Mouse (Mus musculus): ENCODE data around the gene Tmem190. TPM values are rescaled to one million over a fixed set of nuclear protein-coding genes. Genes with fewer than 3 reads are reported as not detected.

Gene Tmem190
- polyA plus RNA-seq, 1 experiment from 2014 or later, result not detected

DNA sequence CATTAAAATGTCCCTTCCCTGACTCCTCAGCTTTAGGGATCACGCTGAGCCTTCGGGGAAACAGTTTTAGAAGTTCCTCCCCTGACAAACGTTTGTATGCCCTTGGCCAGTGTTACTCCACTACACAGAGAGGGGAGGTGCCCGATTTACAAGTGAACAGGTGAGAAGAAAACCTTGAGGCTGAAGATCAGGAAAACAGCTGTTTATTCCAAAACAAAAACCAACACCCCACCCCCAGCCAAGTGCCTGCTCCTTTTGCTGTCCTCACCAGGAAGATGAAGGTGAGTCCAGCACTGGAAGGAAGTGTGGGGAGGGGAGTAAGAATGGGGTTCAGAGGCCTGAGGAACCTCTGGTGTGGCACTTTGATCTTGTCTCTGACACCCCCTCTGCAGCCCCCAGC, 42.6 kb downstream of the Tmem190 start:
- no peak for ATAC-seq (ENCODE audit: insufficient number of reproducible peaks, insufficient read depth, low FRiP score, low TSS enrichment, low read depth)
- Histone ChIP-seq H3K27me3 (peaks cover 9% of the 10 kb centered on the region), H3K9ac (no peak overlapping the region), H3K36me3 (no peaks in the 10 kb centered on the region), H3K27ac (no peak overlapping the region), H3K4me2 (no peak overlapping the region), H3K4me3 (no peak overlapping the region), H3K9me3 (no peaks in the 10 kb centered on the region), H3K4me1 (peaks cover 10% of the 10 kb centered on the region; the same call in 1 of the 2 replicates)
- WGBS, result 48% methylated on average over 4 of the region's 4 CpGs

DNA sequence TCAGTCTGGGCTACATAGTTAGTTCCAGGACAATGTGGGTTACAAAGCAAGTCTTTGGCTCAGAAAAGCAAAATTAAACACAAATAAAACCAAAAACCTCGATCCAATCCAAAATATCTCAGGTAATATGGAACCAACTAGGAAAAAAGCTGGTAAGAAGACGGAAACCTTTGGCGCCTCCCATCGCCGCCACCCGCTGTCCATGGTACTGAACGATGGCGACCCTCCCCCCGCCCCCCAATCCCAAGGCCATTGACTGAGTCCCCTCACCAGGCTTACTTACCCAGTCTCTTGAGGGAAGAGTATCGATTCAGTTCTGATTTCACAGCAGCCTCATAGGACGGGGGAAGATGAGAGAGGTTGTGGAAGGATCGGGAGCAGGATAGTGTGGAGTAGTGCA, 47.7 kb downstream of the Tmem190 start:
- H3K4me1 ChIP-seq, result no peaks in the 10 kb centered on the region
- peaks cover 49% of the 10 kb centered on the region for H3K27me3 ChIP-seq
- WGBS, result 3% methylated on average over 12 of the region's 12 CpGs
- H3K36me3 ChIP-seq, result no peaks in the 10 kb centered on the region
- H3K9ac ChIP-seq, result no peak overlapping the region
- no peaks in the 10 kb centered on the region for H3K9me3 ChIP-seq
- H3K27ac ChIP-seq, result no peak overlapping the region
- H3K4me2 ChIP-seq, result no peak overlapping the region
- no peak for ATAC-seq (ENCODE audit: insufficient number of reproducible peaks, insufficient read depth, low FRiP score, low TSS enrichment, low read depth)
- H3K4me3 ChIP-seq, result no peak overlapping the region

Other genes with a start within 250 kb of the Tmem190 start
- 8.3 and 9.1 TPM in 2 replicates for gene Syt5, start 235.4 kb upstream of the Tmem190 start, polyA plus RNA-seq (2015; fragmentation: Nextera tagmentation; extraction: Ambion mirVana)
- gene Ptprh, start 178.9 kb upstream of the Tmem190 start, polyA plus RNA-seq (2015; fragmentation: Nextera tagmentation; extraction: Ambion mirVana), result 0.14 TPM in 1 of 2 replicates, not detected in the other
- gene Tmem86b, start 151.5 kb upstream of the Tmem190 start, polyA plus RNA-seq (2015; fragmentation: Nextera tagmentation; extraction: Ambion mirVana), result 2.0 and 2.2 TPM in 2 replicates
- 10.5 and 14.1 TPM in 2 replicates for gene Ppp6r1, start 123.9 kb upstream of the Tmem190 start, polyA plus RNA-seq (2015; fragmentation: Nextera tagmentation; extraction: Ambion mirVana)
- gene Hspbp1, start 97.9 kb upstream of the Tmem190 start, polyA plus RNA-seq (2015; fragmentation: Nextera tagmentation; extraction: Ambion mirVana), result 78.4 and 92.3 TPM in 2 replicates
- 2.7 and 3.1 TPM in 2 replicates for gene Brsk1, start 92.3 kb upstream of the Tmem190 start, polyA plus RNA-seq (2015; fragmentation: Nextera tagmentation; extraction: Ambion mirVana)
- gene Tmem150b, start 57.7 kb upstream of the Tmem190 start, polyA plus RNA-seq (2015; fragmentation: Nextera tagmentation; extraction: Ambion mirVana), result 0.24 and 0.45 TPM in 2 replicates
- gene Kmt5c, start 42.8 kb upstream of the Tmem190 start, polyA plus RNA-seq (2015; fragmentation: Nextera tagmentation; extraction: Ambion mirVana), result 62.0 and 64.3 TPM in 2 replicates
- gene Cox6b2, start 29.8 kb upstream of the Tmem190 start, polyA plus RNA-seq (2015; fragmentation: Nextera tagmentation; extraction: Ambion mirVana), result 53.3 and 75.6 TPM in 2 replicates
- not detected in 2 replicates for gene Fam71e2, start 11.6 kb upstream of the Tmem190 start, polyA plus RNA-seq (2015; fragmentation: Nextera tagmentation; extraction: Ambion mirVana)
- gene Il11, start 78 bp upstream of the Tmem190 start, polyA plus RNA-seq (2015; fragmentation: Nextera tagmentation; extraction: Ambion mirVana), result not detected in 2 replicates
- 6.3 and 7.2 TPM in 2 replicates for gene Tmem238, start 6.7 kb downstream of the Tmem190 start, polyA plus RNA-seq (2015; fragmentation: Nextera tagmentation; extraction: Ambion mirVana)
- 335 and 398 TPM in 2 replicates for gene Rpl28, start 9.9 kb downstream of the Tmem190 start, polyA plus RNA-seq (2015; fragmentation: Nextera tagmentation; extraction: Ambion mirVana)
- gene Ube2s, start 29.7 kb downstream of the Tmem190 start, polyA plus RNA-seq (2015; fragmentation: Nextera tagmentation; extraction: Ambion mirVana), result 347 and 400 TPM in 2 replicates
- 0.39 and 0.63 TPM in 2 replicates for gene Shisa7, start 61.8 kb downstream of the Tmem190 start, polyA plus RNA-seq (2015; fragmentation: Nextera tagmentation; extraction: Ambion mirVana)
- 5.9 and 6.5 TPM in 2 replicates for gene Isoc2b, start 87.3 kb downstream of the Tmem190 start, polyA plus RNA-seq (2015; fragmentation: Nextera tagmentation; extraction: Ambion mirVana)
- gene Isoc2a, start 94.2 kb downstream of the Tmem190 start, polyA plus RNA-seq (2015; fragmentation: Nextera tagmentation; extraction: Ambion mirVana), result 1.3 TPM in 2 replicates
- gene Gm36210, start 123.6 kb downstream of the Tmem190 start, polyA plus RNA-seq (2015; fragmentation: Nextera tagmentation; extraction: Ambion mirVana), result 0.15 TPM in 1 of 2 replicates, not detected in the other
- gene Zfp628, start 132.3 kb downstream of the Tmem190 start, polyA plus RNA-seq (2015; fragmentation: Nextera tagmentation; extraction: Ambion mirVana), result 4.3 and 4.8 TPM in 2 replicates
- 3.3 and 4.6 TPM in 2 replicates for gene Nat14, start 139.1 kb downstream of the Tmem190 start, polyA plus RNA-seq (2015; fragmentation: Nextera tagmentation; extraction: Ambion mirVana)
- 0.51 and 0.62 TPM in 2 replicates for gene Ssc5d, start 142.8 kb downstream of the Tmem190 start, polyA plus RNA-seq (2015; fragmentation: Nextera tagmentation; extraction: Ambion mirVana)
- gene Sbk2, start 181.5 kb downstream of the Tmem190 start, polyA plus RNA-seq (2015; fragmentation: Nextera tagmentation; extraction: Ambion mirVana), result 0.18 TPM in 1 of 2 replicates, not detected in the other
- 0.08 TPM in 1 of 2 replicates, not detected in the other for gene Sbk3, start 188.2 kb downstream of the Tmem190 start, polyA plus RNA-seq (2015; fragmentation: Nextera tagmentation; extraction: Ambion mirVana)
- gene Zfp579, start 213.2 kb downstream of the Tmem190 start, polyA plus RNA-seq (2015; fragmentation: Nextera tagmentation; extraction: Ambion mirVana), result 38.4 and 42.0 TPM in 2 replicates
- gene Zfp524, start 231.5 kb downstream of the Tmem190 start, polyA plus RNA-seq (2015; fragmentation: Nextera tagmentation; extraction: Ambion mirVana), result 10.3 and 12.0 TPM in 2 replicates
- 45.7 and 47.9 TPM in 2 replicates for gene Fiz1, start 231.8 kb downstream of the Tmem190 start, polyA plus RNA-seq (2015; fragmentation: Nextera tagmentation; extraction: Ambion mirVana)
- 1.2 TPM in 1 of 2 replicates, not detected in the other for gene Gm44973, start 232.6 kb downstream of the Tmem190 start, polyA plus RNA-seq (2015; fragmentation: Nextera tagmentation; extraction: Ambion mirVana)
- 7.7 and 7.9 TPM in 2 replicates for gene Zfp865, start 237.4 kb downstream of the Tmem190 start, polyA plus RNA-seq (2015; fragmentation: Nextera tagmentation; extraction: Ambion mirVana)
- 46.1 and 55.4 TPM in 2 replicates for gene Ccdc106, start 237.6 kb downstream of the Tmem190 start, polyA plus RNA-seq (2015; fragmentation: Nextera tagmentation; extraction: Ambion mirVana)

Measured in embryonic facial prominence, embryonic 13.5 days (tissue).